Mouse (Mus musculus): ENCODE results near the gene Smoc1.

DNA sequence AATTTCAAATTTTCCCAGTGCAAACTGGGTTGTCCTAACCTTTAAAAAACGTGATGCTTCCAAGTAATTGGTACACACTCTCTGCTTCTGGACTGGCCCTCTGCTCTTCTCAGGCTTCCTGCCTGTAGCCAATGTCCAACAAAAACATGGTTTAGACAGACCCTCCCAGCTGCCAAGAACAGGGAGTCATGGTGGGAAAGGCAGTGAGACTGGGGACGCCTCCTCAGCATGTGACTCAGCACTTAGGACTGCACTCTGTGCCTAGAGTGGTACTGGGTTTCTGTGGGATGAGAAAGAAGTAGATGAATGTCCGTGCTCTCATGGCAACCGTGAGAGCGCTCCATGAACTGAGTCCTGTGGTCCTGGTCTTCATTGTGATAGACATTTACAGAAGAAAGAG is 124.3 kb downstream of the Smoc1 start:
- TF ChIP-seq POLR2A (IDR thresholded peaks at IDR 0.05; ENCODE audit: control insufficient read depth, extremely low read depth, insufficient read depth, low read length, poor library complexity) (no peak), CTCF (IDR thresholded peaks at IDR 0.05; ENCODE audit: borderline replicate concordance, control insufficient read depth, extremely low read depth, insufficient read depth, low read length, poor library complexity) (no peak)

All from thymus, adult 2 months (tissue).